29 mouse cellular contexts compared by ENCODE assay signal in genomic region chr4:149932108-149932815, GRCm38 (mm10). TPM values are rescaled to one million over a fixed set of nuclear protein-coding genes. Genes with fewer than 3 reads are reported as not detected.
DNase-seq lines count a peak whose midpoint lies in the region; ATAC-seq and TF ChIP-seq lines count a peak whose summit lies in the region.
"Had no signal": no experiment of that assay in that cellular context is flagged by ENCODE, and none has a peak within 500 bp of the region (broad histone marks: within the 10 kb centered on the region; RNA-seq: fewer than 3 reads in every experiment).

No protein-coding gene starts in this region.

- 86% methylated on average over 9 of the region's 9 CpGs for WGBS in embryonic facial prominence, embryonic 14.5 days
- WGBS in embryonic facial prominence, embryonic 10.5 days = 90% methylated on average over 9 of the region's 9 CpGs
- WGBS in heart, postnatal 0 days = 54% methylated on average over 9 of the region's 9 CpGs

- no peak overlapping the region for H3K4me2 ChIP-seq in embryonic facial prominence, embryonic 14.5 days (ENCODE audit: low read depth, low read length)
- H3K4me2 ChIP-seq in heart, postnatal 0 days (ENCODE audit: low read depth, low read length) = no peak overlapping the region
- H3K4me2 ChIP-seq: embryonic facial prominence, embryonic 12.5 days; embryonic facial prominence, embryonic 15.5 days; forebrain, embryonic 12.5 days had no signal

- no peak for TF ChIP-seq EP300 in heart, postnatal 0 days (IDR thresholded peaks at IDR 0.05; ENCODE audit: low read depth)

- H3K9ac ChIP-seq in embryonic facial prominence, embryonic 14.5 days (ENCODE audit: low read depth, low read length) = no peak overlapping the region
- no peak overlapping the region for H3K9ac ChIP-seq in heart, postnatal 0 days (replicated peaks; ENCODE audit: low read depth, low read length)
- H3K9ac ChIP-seq: embryonic facial prominence, embryonic 12.5 days; embryonic facial prominence, embryonic 15.5 days; forebrain, embryonic 12.5 days had no signal

- no peaks in the 10 kb centered on the region for H3K36me3 ChIP-seq in embryonic facial prominence, embryonic 14.5 days (ENCODE audit: control insufficient read depth, insufficient read depth, low read length)
- H3K36me3 ChIP-seq in embryonic facial prominence, embryonic 10.5 days (replicated peaks) = peaks cover 15% of the 10 kb centered on the region
- no peaks in the 10 kb centered on the region for H3K36me3 ChIP-seq in heart, postnatal 0 days (replicated peaks; ENCODE audit: control insufficient read depth, insufficient read depth, low read length)
- H3K36me3 ChIP-seq: embryonic facial prominence, embryonic 12.5 days; embryonic facial prominence, embryonic 15.5 days; forebrain, embryonic 10.5 days; forebrain, embryonic 12.5 days; G1E had no signal

- H3K27ac ChIP-seq in embryonic facial prominence, embryonic 14.5 days (replicated peaks; ENCODE audit: low read depth, low read length) = no peak overlapping the region
- no peak overlapping the region for H3K27ac ChIP-seq in embryonic facial prominence, embryonic 10.5 days (replicated peaks)
- peak overlapping the region; percentile 30; the same call in 1 of the 2 replicates for H3K27ac ChIP-seq in heart, postnatal 0 days (ENCODE audit: low read depth)
- H3K27ac ChIP-seq: embryonic facial prominence, embryonic 12.5 days; embryonic facial prominence, embryonic 15.5 days; forebrain, embryonic 10.5 days; forebrain, embryonic 12.5 days had no signal

- H3K9me3 ChIP-seq in embryonic facial prominence, embryonic 14.5 days (ENCODE audit: control insufficient read depth, low read length) = no peaks in the 10 kb centered on the region
- H3K9me3 ChIP-seq in embryonic facial prominence, embryonic 10.5 days = peaks cover 3% of the 10 kb centered on the region; the same call in 1 of the 2 replicates
- H3K9me3 ChIP-seq in heart, postnatal 0 days (replicated peaks; ENCODE audit: control insufficient read depth, low read length) = no peaks in the 10 kb centered on the region
- H3K9me3 ChIP-seq: embryonic facial prominence, embryonic 12.5 days; embryonic facial prominence, embryonic 15.5 days; forebrain, embryonic 12.5 days; G1E had no signal

- H3K4me1 ChIP-seq in embryonic facial prominence, embryonic 14.5 days (ENCODE audit: control insufficient read depth, insufficient read depth, low read length) = no peaks in the 10 kb centered on the region
- H3K4me1 ChIP-seq in embryonic facial prominence, embryonic 10.5 days = peaks cover 38% of the 10 kb centered on the region
- H3K4me1 ChIP-seq in heart, postnatal 0 days (ENCODE audit: control insufficient read depth, insufficient read depth) = peaks cover 9% of the 10 kb centered on the region; the same call in 1 of the 2 replicates
- H3K4me1 ChIP-seq: forebrain, embryonic 12.5 days had no signal

- TF ChIP-seq CTCF in heart, postnatal 0 days (IDR thresholded peaks at IDR 0.05; ENCODE audit: low read depth) = no peak

- no peaks in the 10 kb centered on the region for H3K27me3 ChIP-seq in embryonic facial prominence, embryonic 14.5 days (replicated peaks; ENCODE audit: control insufficient read depth, insufficient read depth, low read length)
- no peaks in the 10 kb centered on the region for H3K27me3 ChIP-seq in embryonic facial prominence, embryonic 10.5 days (replicated peaks; ENCODE audit: low read depth, poor library complexity, severe bottlenecking)
- no peaks in the 10 kb centered on the region for H3K27me3 ChIP-seq in heart, postnatal 0 days (ENCODE audit: control insufficient read depth, insufficient read depth, low read length)
- H3K27me3 ChIP-seq: embryonic facial prominence, embryonic 12.5 days; embryonic facial prominence, embryonic 15.5 days; Patski had no signal

- ATAC-seq in embryonic facial prominence, embryonic 14.5 days (ENCODE audit: low read depth) = peak; percentile 60; the same call in 1 of the 2 replicates
- peak; percentile 36; the same call in 1 of the 2 replicates for ATAC-seq in heart, postnatal 0 days (ENCODE audit: insufficient read depth, low read depth)
- ATAC-seq: activated CD4-positive, CD25-positive, alpha-beta regulatory T cell, adult 4 months; CD4-positive, CD25-positive, alpha-beta regulatory T cell, adult 4 months; forebrain, embryonic 14.5 days; forebrain, embryonic 16.5 days; Patski had no signal

- no peak for DNase-seq in embryonic facial prominence, embryonic 14.5 days (ENCODE audit: low spot score)
- no peak for DNase-seq in embryonic facial prominence, embryonic 10.5 days (ENCODE audit: low spot score)
- DNase-seq in heart, adult 11 months = peak; percentile 93
- DNase-seq in heart, adult 9 months (ENCODE audit: low spot score in 2 of 2) = no peak
- DNase-seq in heart, postnatal 0 days (ENCODE audit: low spot score) = no peak
- DNase-seq in heart, adult 8-10 months (ENCODE audit: low spot score) = no peak
- DNase-seq in adrenal gland, postnatal 25 days = no peak
- DNase-seq: adrenal gland, adult 8-10 months; adrenal gland, postnatal 14 days; B cell, adult 2 months; cerebellum, adult 11 months; cerebellum, adult 18-20 months; cerebellum, adult 8-10 months; cerebellum, adult 9-11 months; cerebellum, postnatal 14 days; cerebellum, postnatal 36 days; embryo, embryonic 11 days had no signal

- no peak overlapping the region for H3K4me3 ChIP-seq in embryonic facial prominence, embryonic 14.5 days (ENCODE audit: low read depth, low read length)
- no peak overlapping the region for H3K4me3 ChIP-seq in embryonic facial prominence, embryonic 10.5 days
- no peak overlapping the region for H3K4me3 ChIP-seq in heart, postnatal 0 days (ENCODE audit: low read depth, low read length)
- H3K4me3 ChIP-seq: embryonic facial prominence, embryonic 12.5 days; embryonic facial prominence, embryonic 15.5 days; erythroblast, embryonic 14.5 days; forebrain, embryonic 10.5 days; forebrain, embryonic 12.5 days had no signal

RNA-seq across cellular contexts. Expression of gene Spsb1, which starts 22.6 kb away (rescaled TPM):
- polyA plus RNA-seq in embryonic facial prominence, embryonic 14.5 days (2014; fragmentation: Nextera tagmentation; extraction: Ambion mirVana) = 16.3 and 19.6 TPM in 2 replicates
- 16.7 and 21.4 TPM in 2 replicates for polyA plus RNA-seq in embryonic facial prominence, embryonic 10.5 days (2016; fragmentation: Nextera tagmentation; extraction: Ambion mirVana)
- total RNA-seq in heart, postnatal 0 days (2014; rRNA removed; ENCODE audit: low replicate concordance) = 13.2 and 19.3 TPM in 2 replicates
- 14.4 and 15.2 TPM in 2 replicates for polyA plus RNA-seq in heart, postnatal 0 days (2015; fragmentation: Nextera tagmentation; extraction: Ambion mirVana)
- 10 to 100 TPM; 24.7 to 43.0 (median 31.0) TPM for total RNA-seq in heart, adult 8-10 months (2022)
- total RNA-seq in adrenal gland, postnatal 25 days (2021) = 23.7 and 25.6 TPM in 2 replicates
- total RNA-seq: common myeloid progenitor, adult 5-6 weeks; G1E had no signal
- polyA plus RNA-seq: erythroblast, embryonic 14.5 days had no signal
